Mouse (Mus musculus) CH12.LX (cell line): ENCODE measurements at regions not wholly inside any gene's neighbourhood (a gene's known extent, or its start where the extent isn't known, plus 50 kb on each side); places are given as distances from the start of the nearest gene placed in this dataset.

Experiments
- DNase-seq: peaks from one replicate; pipeline ENCODE4 v3.0.0-alpha.2; 2013; ENCODE audit errors: extremely low read depth
- H3K27ac ChIP-seq: 2 replicates; pipeline ENCODE4 v1.5.1; 2012; ENCODE audit warnings: low read depth, mild to moderate bottlenecking, control low read depth, moderate library complexity; ENCODE audit not compliant: insufficient read depth
- H3K27me3 ChIP-seq: replicated peaks from 2 replicates; pipeline ENCODE3; 2012; ENCODE audit warnings: inconsistent platforms
- H3K36me3 ChIP-seq, 2 experiments: replicated peaks in 1 of 2; 2 replicates each; pipeline versions ENCODE3 to v1.6.1; 2012; ENCODE audit warnings: inconsistent platforms in 1 of 2, low read length in 1 of 2, mild to moderate bottlenecking in 1 of 2, mixed read lengths in 1 of 2, moderate library complexity in 1 of 2; ENCODE audit not compliant: control insufficient read depth in 1 of 2, insufficient read depth in 1 of 2
- H3K4me1 ChIP-seq, 2 experiments: 2 replicates each; pipeline ENCODE4 v1.6.1; 2012; ENCODE audit warnings: inconsistent platforms in 1 of 2, moderate library complexity in 1 of 2; ENCODE audit not compliant: insufficient read depth in 2 of 2, control insufficient read depth in 1 of 2
- H3K4me2 ChIP-seq: 2 replicates; pipeline ENCODE4 v1.6.1; 2012; ENCODE audit warnings: low read depth, mild to moderate bottlenecking, control low read depth; ENCODE audit not compliant: poor library complexity, insufficient read depth, severe bottlenecking
- H3K4me3 ChIP-seq, 3 experiments: fragments of 150-350 bp in 1 of 3; sonication (generic) in 1 of 3; replicated peaks in 1 of 3; 2 replicates each; pipeline versions ENCODE3 to v1.5.1; 2011 to 2012; ENCODE audit warnings: low read depth in 2 of 3, low read length in 2 of 3, mild to moderate bottlenecking in 2 of 3, moderate library complexity in 2 of 3, control low read depth in 1 of 3, improper control_type of control experiment in 1 of 3, inconsistent platforms in 1 of 3, mixed read lengths in 1 of 3; ENCODE audit not compliant: poor library complexity in 1 of 3
- H3K79me2 ChIP-seq: replicated peaks from 2 replicates; pipeline ENCODE4 v1.6.1; 2012; ENCODE audit warnings: mild to moderate bottlenecking, moderate library complexity; ENCODE audit not compliant: control insufficient read depth, poor library complexity, insufficient read depth, severe bottlenecking; ENCODE audit errors: extremely low read depth
- H3K9ac ChIP-seq: 2 replicates; pipeline ENCODE4 v1.6.1; 2012; ENCODE audit warnings: low read depth, mild to moderate bottlenecking, control low read depth, moderate library complexity; ENCODE audit not compliant: insufficient read depth
- H3K9me3 ChIP-seq: replicated peaks from 2 replicates; pipeline ENCODE3; 2012; ENCODE audit warnings: low read length, inconsistent platforms, mixed read lengths
- BHLHE40 ChIP-seq: IDR thresholded peaks from 2 replicates; pipeline ENCODE4 v1.6.1; 2011; ENCODE audit warnings: mild to moderate bottlenecking, low read depth, low read length, improper control_type of control experiment
- CHD1 ChIP-seq: IDR thresholded peaks from 2 replicates; pipeline ENCODE4 v1.6.1; 2012; ENCODE audit warnings: low read depth, low read length, improper control_type of control experiment, inconsistent platforms
- E2F4 ChIP-seq: IDR thresholded peaks from 2 replicates; pipeline ENCODE4 v1.6.1; 2011; ENCODE audit warnings: low read depth, low read length, improper control_type of control experiment; ENCODE audit not compliant: insufficient replicate concordance
- ELF1 ChIP-seq: IDR thresholded peaks from 2 replicates; pipeline ENCODE4 v1.6.1; 2014; ENCODE audit warnings: low read depth, mild to moderate bottlenecking, inconsistent platforms, low read length, improper control_type of control experiment
- EP300 ChIP-seq: IDR thresholded peaks from 2 replicates; pipeline ENCODE4 v1.6.1; 2011; ENCODE audit warnings: low read length, improper control_type of control experiment
- HCFC1 ChIP-seq: IDR thresholded peaks from 2 replicates; pipeline ENCODE4 v1.6.1; 2012; ENCODE audit warnings: low read depth, mild to moderate bottlenecking, inconsistent platforms, low read length, improper control_type of control experiment
- IRF4 ChIP-seq: IDR thresholded peaks from 2 replicates; pipeline ENCODE4 v1.6.1; 2014; ENCODE audit warnings: low read depth, mild to moderate bottlenecking, inconsistent platforms, low read length, improper control_type of control experiment
- JUND ChIP-seq: conservative IDR thresholded peaks from 2 replicates; pipeline ENCODE4 v1.6.1; 2011; ENCODE audit warnings: low read depth, low read length, improper control_type of control experiment
- MAFK ChIP-seq: IDR thresholded peaks from 2 replicates; pipeline ENCODE4 v1.6.1; 2011; ENCODE audit warnings: low read length, improper control_type of control experiment; ENCODE audit not compliant: insufficient replicate concordance
- MEF2A ChIP-seq: IDR thresholded peaks from 2 replicates; pipeline ENCODE4 v1.6.1; 2014; ENCODE audit warnings: low read depth, mild to moderate bottlenecking, inconsistent platforms, low read length, improper control_type of control experiment, borderline replicate concordance
- MXI1 ChIP-seq: IDR thresholded peaks from 2 replicates; pipeline ENCODE4 v1.6.1; 2011; ENCODE audit warnings: mild to moderate bottlenecking, low read depth, low read length, improper control_type of control experiment
- NRF1 ChIP-seq: IDR thresholded peaks from 2 replicates; pipeline ENCODE4 v1.6.1; 2014; ENCODE audit warnings: low read depth, mild to moderate bottlenecking, inconsistent platforms, low read length, improper control_type of control experiment, moderate library complexity
- PAX5 ChIP-seq: IDR thresholded peaks from 2 replicates; pipeline ENCODE4 v1.6.1; 2012; ENCODE audit warnings: low read length, inconsistent platforms, mixed read lengths
- POLR2A ChIP-seq: IDR thresholded peaks from 2 replicates; pipeline ENCODE4 v1.6.1; 2011; ENCODE audit warnings: low read depth, mild to moderate bottlenecking, improper control_type of control experiment, low read length
- POLR2AphosphoS2 ChIP-seq: IDR thresholded peaks from 2 replicates; pipeline ENCODE4 v1.6.1; 2011; ENCODE audit warnings: low read depth, low read length, improper control_type of control experiment
- SIN3A ChIP-seq: IDR thresholded peaks from 2 replicates; pipeline ENCODE4 v1.6.1; 2012; ENCODE audit warnings: low read length, improper control_type of control experiment, inconsistent platforms
- SMC3 ChIP-seq: IDR thresholded peaks from 2 replicates; pipeline ENCODE4 v1.6.1; 2011; ENCODE audit warnings: low read depth, low read length, improper control_type of control experiment
- TBP ChIP-seq: conservative IDR thresholded peaks from 2 replicates; pipeline ENCODE4 v1.6.1; 2011; ENCODE audit warnings: low read depth, low read length, improper control_type of control experiment
- TCF12 ChIP-seq: IDR thresholded peaks from 2 replicates; pipeline ENCODE4 v1.6.1; 2014; ENCODE audit warnings: low read depth, mild to moderate bottlenecking, inconsistent platforms, low read length, improper control_type of control experiment
- UBTF ChIP-seq: IDR thresholded peaks from 2 replicates; pipeline ENCODE4 v1.6.1; 2012; ENCODE audit warnings: low read depth, mild to moderate bottlenecking, inconsistent platforms, low read length, improper control_type of control experiment, moderate library complexity
- USF1 ChIP-seq: IDR thresholded peaks from 2 replicates; pipeline ENCODE4 v1.6.1; 2014; ENCODE audit warnings: low read depth, mild to moderate bottlenecking, inconsistent platforms, low read length, improper control_type of control experiment
- USF2 ChIP-seq: conservative IDR thresholded peaks from 2 replicates; pipeline ENCODE4 v1.6.1; 2011; ENCODE audit warnings: low read depth, low read length, improper control_type of control experiment
- ZC3H11A ChIP-seq: IDR thresholded peaks from 2 replicates; pipeline ENCODE4 v1.6.1; 2012; ENCODE audit warnings: low read depth, mild to moderate bottlenecking, inconsistent platforms, low read length, improper control_type of control experiment
- ZKSCAN1 ChIP-seq: IDR thresholded peaks from 2 replicates; pipeline ENCODE4 v1.6.1; 2012; ENCODE audit warnings: low read depth, inconsistent platforms, low read length, improper control_type of control experiment, borderline replicate concordance
- ZMIZ1 ChIP-seq: IDR thresholded peaks from 2 replicates; pipeline ENCODE4 v1.6.1; 2012; ENCODE audit warnings: low read depth, mild to moderate bottlenecking, inconsistent platforms, low read length, improper control_type of control experiment
- ZNF384 ChIP-seq: IDR thresholded peaks from 2 replicates; pipeline ENCODE4 v1.6.1; 2012; ENCODE audit warnings: low read depth, low read length, improper control_type of control experiment, inconsistent platforms
- dilution Hi-C: fragments of 300-500 bp; cut with MboI; formaldehyde crosslinking; loops from 2 replicates; pipeline ENCODE4 v1.14.3; 2020; ENCODE audit warnings: low sequenced_read_pairs; ENCODE audit not compliant: extremely low pct_unique_long_range_greater_than_20kb, extremely low pct_ligation_motif_present
- in situ Hi-C: fragments of 300-500 bp; cut with MboI; formaldehyde crosslinking; loops from 3 replicates; pipeline ENCODE4 v1.14.3; 2019; ENCODE audit warnings: low sequenced_read_pairs, low pct_ligation_motif_present, low pct_unique_long_range_greater_than_20kb, mixed read lengths

DNA sequence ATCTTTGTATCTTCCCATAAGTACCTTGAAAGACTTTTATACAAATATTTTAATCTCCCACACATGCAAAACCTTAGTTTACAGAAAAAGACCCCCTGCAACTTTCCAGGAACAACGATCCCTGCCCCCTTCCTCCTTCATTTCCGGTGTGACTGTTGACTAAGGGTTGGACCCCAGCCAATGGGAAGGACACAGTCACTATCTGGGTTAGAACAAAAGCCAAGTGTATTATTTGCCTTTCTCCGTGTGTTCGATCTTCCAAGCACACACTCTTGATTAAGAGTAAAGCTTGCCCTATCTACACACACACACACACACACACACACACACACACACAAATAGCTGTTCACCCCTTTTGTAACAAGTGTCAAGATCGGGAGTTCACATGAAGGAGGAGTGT, 172.8 kb upstream of the Atp2b1 start:
- DNase-seq = no peak
- dilution Hi-C loops = no loop called here
- Histone ChIP-seq H3K9me3 (no peaks in the 10 kb centered on the region), H3K79me2 (no peaks in the 10 kb centered on the region), H3K4me3 (no peak overlapping the region), H3K4me2 (no peak overlapping the region), H3K4me1 (peaks cover 0 to 4% of the 10 kb centered on the region in 2 experiments; a peak in 2 of 4 replicates), H3K9ac (no peak overlapping the region), H3K36me3 (no peaks in the 10 kb centered on the region), H3K27ac (no peak overlapping the region), H3K27me3 (no peaks in the 10 kb centered on the region)
- in situ Hi-C loops = no loop called here
- TF ChIP-seq JUND (no peak), EP300 (no peak), POLR2AphosphoS2 (no peak), MXI1 (no peak), HCFC1 (no peak), BHLHE40 (no peak), MEF2A (no peak), ZC3H11A (no peak), UBTF (no peak), CHD1 (no peak), SIN3A (no peak), PAX5 (no peak)

DNA sequence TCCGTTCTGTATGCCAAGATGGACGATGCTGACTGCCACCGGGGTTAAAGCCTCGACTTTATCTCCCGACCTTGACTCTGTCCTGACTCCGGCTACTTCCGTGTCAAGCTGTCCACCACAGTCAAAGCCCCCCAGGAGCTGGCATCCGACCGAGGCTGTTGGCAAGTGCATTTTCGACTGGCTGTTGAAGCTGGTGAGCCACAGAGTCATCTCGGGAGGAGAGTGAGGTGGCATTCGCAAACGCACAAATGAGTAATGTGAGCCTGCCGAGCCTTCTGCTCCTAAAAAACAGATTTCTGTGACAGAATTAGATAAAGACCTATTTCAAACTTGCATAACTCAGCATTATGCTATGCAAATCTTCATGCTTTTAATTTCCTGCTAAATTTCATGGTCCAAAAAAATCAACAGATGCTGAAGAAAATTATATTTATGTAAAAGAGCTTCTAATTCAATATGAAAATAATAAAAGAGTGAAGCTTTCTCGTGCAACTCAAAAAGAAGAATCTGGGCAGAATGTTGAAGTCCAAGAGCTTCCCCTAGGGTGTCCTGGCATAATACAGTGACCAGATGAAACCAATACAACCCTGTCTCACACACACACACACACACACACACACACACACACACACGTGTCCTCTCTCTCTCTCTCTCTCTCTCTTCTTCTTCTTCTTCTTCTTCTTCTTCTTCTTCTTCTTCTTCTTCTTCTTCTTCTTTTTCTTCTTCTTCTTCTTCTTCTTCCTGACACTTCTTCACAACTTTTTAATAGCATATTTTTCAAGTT, 171.2 kb upstream of the Atp2b1 start:
- peaks cover 0 to 4% of the 10 kb centered on the region in 2 experiments; a peak in 2 of 4 replicates for H3K4me1 ChIP-seq
- no peaks in the 10 kb centered on the region for H3K79me2 ChIP-seq
- no peak overlapping the region for H3K4me3 ChIP-seq
- no peak overlapping the region for H3K4me2 ChIP-seq
- DNase-seq = no peak
- H3K9ac ChIP-seq = no peak overlapping the region
- H3K9me3 ChIP-seq = no peaks in the 10 kb centered on the region
- no peaks in the 10 kb centered on the region for H3K36me3 ChIP-seq
- H3K27me3 ChIP-seq = no peaks in the 10 kb centered on the region
- dilution Hi-C loops (no loop called here), in situ Hi-C loops (no loop called here)
- H3K27ac ChIP-seq = no peak overlapping the region
- TF ChIP-seq ZC3H11A = no peak
- no peak for TF ChIP-seq TCF12
- no peak for TF ChIP-seq EP300
- no peak for TF ChIP-seq TBP
- TF ChIP-seq SMC3 = no peak
- no peak for TF ChIP-seq NRF1
- no peak for TF ChIP-seq USF2
- TF ChIP-seq POLR2A = no peak
- no peak for TF ChIP-seq ZMIZ1
- TF ChIP-seq USF1 = no peak
- no peak for TF ChIP-seq MAFK
- no peak for TF ChIP-seq MEF2A
- no peak for TF ChIP-seq ELF1
- no peak for TF ChIP-seq ZKSCAN1
- TF ChIP-seq BHLHE40 = no peak
- no peak for TF ChIP-seq ZNF384
- TF ChIP-seq IRF4 = no peak
- no peak for TF ChIP-seq HCFC1
- TF ChIP-seq MXI1 = no peak
- TF ChIP-seq E2F4 = no peak
